Mouse (Mus musculus) brain, embryonic 14.5 days (tissue): Measurements from ENCODE around the gene Zfp385c.

ENCODE experiments used
- CTCF ChIP-seq: fragments of 200-500 bp; IDR thresholded peaks from 2 replicates; pipeline ENCODE4 v1.5.1; 2012; ENCODE audit warnings: inconsistent platforms, mild to moderate bottlenecking, moderate library complexity, borderline replicate concordance; ENCODE audit not compliant: insufficient read depth, insufficient read length; ENCODE audit errors: extremely low read depth
- POLR2A ChIP-seq: fragments of 200-500 bp; IDR thresholded peaks from 2 replicates; pipeline ENCODE4 v1.6.1; 2012; ENCODE audit warnings: mild to moderate bottlenecking, inconsistent platforms, borderline replicate concordance; ENCODE audit not compliant: poor library complexity, insufficient read depth, insufficient read length, severe bottlenecking; ENCODE audit errors: extremely low read depth

DNA sequence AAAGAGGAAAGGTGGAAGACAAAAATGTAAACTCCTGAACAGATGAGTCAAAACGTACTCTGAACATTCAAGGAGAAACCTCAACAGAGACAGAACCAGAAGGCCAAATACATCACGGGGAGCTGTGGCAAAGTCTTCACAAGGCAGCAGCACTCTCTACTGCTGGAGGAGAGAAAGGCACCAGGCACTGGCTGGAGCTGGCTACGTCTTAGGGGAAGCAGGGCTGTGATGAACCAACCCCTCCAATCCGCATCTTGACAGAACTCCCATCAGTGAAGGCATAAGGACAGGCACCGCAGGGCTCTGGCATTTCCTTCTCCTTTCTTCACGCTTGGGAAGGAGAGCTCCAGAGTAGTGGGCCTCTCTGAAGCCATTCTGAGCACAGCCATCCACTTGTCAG lies 80.6 kb downstream of the Zfp385c start:
- TF ChIP-seq POLR2A (no peak), CTCF (no peak)
